Mouse (Mus musculus) limb, embryonic 14.5 days (tissue): ENCODE measurements at regions not wholly inside any gene's neighbourhood (a gene's known extent, or its start where the extent isn't known, plus 50 kb on each side); places are given as distances from the start of the nearest gene placed in this dataset.
A peak's percentile ranks its signal among the peaks of the same experiment; 100 is the strongest.

Source experiments
- ATAC-seq: fragments of 200-750 bp; cut with Nextera tagmentation; 2 replicates; pipeline ENCODE4 v1.8.0; 2017; ENCODE audit warnings: low read depth, moderate number of reproducible peaks, moderate TSS enrichment; ENCODE audit not compliant: low FRiP score
- DNase-seq: peaks from one replicate; pipeline ENCODE4 v3.0.0-alpha.2; 2015; ENCODE audit warnings: low spot score
- H3K27ac ChIP-seq: fragments of 300-500 bp; sonication (generic); replicated peaks from 2 replicates; pipeline ENCODE4 v1.5.1; 2014; ENCODE audit warnings: low read depth, mild to moderate bottlenecking, low read length, moderate library complexity, mixed read lengths
- H3K27me3 ChIP-seq: fragments of 300-500 bp; sonication (generic); 2 replicates; pipeline ENCODE4 v1.6.1; 2014; ENCODE audit warnings: low read length, mixed read lengths; ENCODE audit not compliant: control insufficient read depth, insufficient read depth
- H3K36me3 ChIP-seq: fragments of 300-500 bp; sonication (generic); 2 replicates; pipeline ENCODE4 v1.6.1; 2014; ENCODE audit warnings: mild to moderate bottlenecking, low read length, moderate library complexity, mixed read lengths; ENCODE audit not compliant: control insufficient read depth, insufficient read depth
- H3K4me1 ChIP-seq: fragments of 300-500 bp; sonication (generic); 2 replicates; pipeline ENCODE4 v1.6.1; 2014; ENCODE audit warnings: antibody characterized with exemption, low read length, mixed read lengths; ENCODE audit not compliant: control insufficient read depth, insufficient read depth
- H3K4me2 ChIP-seq: fragments of 300-500 bp; sonication (generic); replicated peaks from 2 replicates; pipeline ENCODE4 v1.6.1; 2014; ENCODE audit warnings: low read depth, mild to moderate bottlenecking, low read length, moderate library complexity; ENCODE audit not compliant: severe bottlenecking
- H3K4me3 ChIP-seq: fragments of 300-500 bp; sonication (generic); replicated peaks from 2 replicates; pipeline ENCODE4 v1.5.1; 2014; ENCODE audit warnings: low read length
- H3K9ac ChIP-seq: fragments of 300-500 bp; sonication (generic); 2 replicates; pipeline ENCODE4 v1.6.1; 2014; ENCODE audit warnings: mild to moderate bottlenecking, low read depth, low read length, moderate library complexity; ENCODE audit not compliant: severe bottlenecking
- H3K9me3 ChIP-seq: fragments of 300-500 bp; sonication (generic); 2 replicates; pipeline ENCODE4 v1.6.1; 2016; ENCODE audit warnings: low read length; ENCODE audit not compliant: control insufficient read depth
- POLR2A ChIP-seq: fragments of 200-500 bp; IDR thresholded peaks from 2 replicates; pipeline ENCODE4 v1.8.0; 2012; ENCODE audit warnings: inconsistent platforms, mild to moderate bottlenecking, moderate library complexity, borderline replicate concordance; ENCODE audit not compliant: insufficient read depth, insufficient read length; ENCODE audit errors: extremely low read depth
- WGBS: fragments of 180-500 bp; shearing (Covaris S2); extraction: QIAGEN DNeasy Blood & Tissue Kit; methylation state at CpG from one replicate; pipeline ENCODE4 v1.1.7; 2014; 5-methylcytosine and 5-hydroxymethylcytosine counted together

DNA sequence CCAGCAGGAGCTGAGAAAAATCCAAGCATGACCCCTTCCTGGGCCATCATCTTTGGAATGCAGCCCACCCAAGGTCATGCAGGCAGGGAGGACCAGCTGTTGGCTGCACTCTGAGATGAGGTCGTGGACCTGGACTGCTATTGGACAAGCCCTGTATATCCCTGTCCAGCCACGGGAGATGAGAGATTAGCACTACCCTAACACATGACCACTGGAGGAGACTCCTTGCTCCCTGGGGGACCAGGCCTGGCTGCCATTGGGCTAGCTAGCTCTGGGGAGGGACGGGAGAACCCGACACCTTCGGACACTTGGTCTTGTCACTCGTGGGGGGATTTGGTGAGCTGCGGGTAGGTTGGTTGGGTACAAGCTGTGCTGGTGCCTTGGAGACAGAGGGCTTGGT, 105.4 kb downstream of the Mn1 start:
- TF ChIP-seq POLR2A: no peak
- Histone ChIP-seq H3K9me3 (no peaks in the 10 kb centered on the region), H3K9ac (no peak overlapping the region), H3K27ac (no peak overlapping the region), H3K4me1 (no peaks in the 10 kb centered on the region), H3K36me3 (no peaks in the 10 kb centered on the region), H3K4me2 (no peak overlapping the region), H3K4me3 (no peak overlapping the region), H3K27me3 (no peaks in the 10 kb centered on the region)
- DNase-seq: peak; percentile 69
- peak; percentile 90 for ATAC-seq
- 43% methylated on average over 7 of the region's 7 CpGs for WGBS

DNA sequence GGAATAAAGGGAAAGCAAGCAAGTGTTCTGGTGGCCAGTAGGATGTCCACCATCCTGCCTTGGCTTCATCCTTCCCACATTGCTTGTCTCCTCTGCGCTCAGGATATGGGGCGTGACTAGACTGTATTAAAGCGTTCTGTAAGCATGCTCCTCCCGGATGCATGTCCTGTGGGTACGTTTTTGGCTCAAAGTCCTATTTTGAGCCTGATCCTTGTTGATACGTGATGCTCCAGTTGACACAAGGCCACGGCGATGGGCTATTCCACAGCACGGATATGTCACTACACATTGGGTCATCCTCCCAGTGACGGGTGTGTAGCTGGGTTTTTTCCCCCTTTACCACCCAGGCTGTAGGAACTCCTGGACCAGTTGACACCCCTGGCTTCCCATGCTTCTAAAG, 110.6 kb downstream of the Mn1 start:
- Histone ChIP-seq H3K36me3 (no peaks in the 10 kb centered on the region), H3K4me1 (peaks cover 22% of the 10 kb centered on the region), H3K9ac (no peak overlapping the region), H3K4me3 (no peak overlapping the region), H3K27ac (no peak overlapping the region), H3K27me3 (no peaks in the 10 kb centered on the region), H3K9me3 (no peaks in the 10 kb centered on the region), H3K4me2 (no peak overlapping the region)
- no peak for DNase-seq
- no peak for TF ChIP-seq POLR2A
- no peak for ATAC-seq
- 79% methylated on average over 10 of the region's 10 CpGs for WGBS

DNA sequence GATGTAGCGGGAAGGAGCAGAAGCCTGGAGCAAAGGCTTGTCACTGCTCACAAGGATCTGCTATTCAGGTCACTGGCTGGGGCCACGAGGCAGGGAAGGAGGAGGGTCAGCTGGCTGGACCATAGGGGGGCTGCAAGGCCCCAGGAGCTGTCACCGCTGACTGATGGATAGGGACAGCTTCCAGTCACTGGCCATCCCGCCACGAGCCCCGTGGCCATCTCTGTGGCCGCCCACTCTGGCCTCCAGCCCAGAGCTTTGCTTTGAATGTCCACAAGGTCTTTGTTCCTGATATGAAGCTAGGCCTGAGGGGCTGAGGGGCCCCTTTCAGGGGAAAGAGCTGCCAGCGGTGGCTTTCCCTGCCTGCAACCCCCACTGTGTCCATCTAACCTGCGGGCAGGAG, 111.9 kb downstream of the Mn1 start:
- H3K36me3 ChIP-seq: no peaks in the 10 kb centered on the region
- H3K27me3 ChIP-seq: no peaks in the 10 kb centered on the region
- H3K27ac ChIP-seq: no peak overlapping the region
- WGBS: 20% methylated on average over 8 of the region's 9 CpGs
- no peak for TF ChIP-seq POLR2A
- H3K4me2 ChIP-seq: no peak overlapping the region
- H3K9me3 ChIP-seq: no peaks in the 10 kb centered on the region
- H3K9ac ChIP-seq: no peak overlapping the region
- ATAC-seq (no peak), DNase-seq (peak; percentile 38)
- no peak overlapping the region for H3K4me3 ChIP-seq
- peaks cover 30% of the 10 kb centered on the region for H3K4me1 ChIP-seq

- H3K27me3 ChIP-seq: no peaks in the 10 kb centered on the region
- no peaks in the 10 kb centered on the region for H3K36me3 ChIP-seq
- peak overlapping the region; percentile 30 for H3K4me2 ChIP-seq
- DNase-seq: peak; percentile 45
- WGBS: 15% methylated on average over 25 of the region's 26 CpGs
- TF ChIP-seq POLR2A: no peak
- H3K4me1 ChIP-seq: peaks cover 34% of the 10 kb centered on the region
- no peak overlapping the region for H3K27ac ChIP-seq
- H3K9me3 ChIP-seq: no peaks in the 10 kb centered on the region
- 0 out of 2 replicates have a peak overlapping the region, but pooled peaks have one; percentile 26 for H3K9ac ChIP-seq
- no peak overlapping the region for H3K4me3 ChIP-seq
- peak; percentile 59 for ATAC-seq
Observed at GRCm38 (mm10) chr5:111530628-111531524, 113.7 kb downstream of the Mn1 start.

DNA sequence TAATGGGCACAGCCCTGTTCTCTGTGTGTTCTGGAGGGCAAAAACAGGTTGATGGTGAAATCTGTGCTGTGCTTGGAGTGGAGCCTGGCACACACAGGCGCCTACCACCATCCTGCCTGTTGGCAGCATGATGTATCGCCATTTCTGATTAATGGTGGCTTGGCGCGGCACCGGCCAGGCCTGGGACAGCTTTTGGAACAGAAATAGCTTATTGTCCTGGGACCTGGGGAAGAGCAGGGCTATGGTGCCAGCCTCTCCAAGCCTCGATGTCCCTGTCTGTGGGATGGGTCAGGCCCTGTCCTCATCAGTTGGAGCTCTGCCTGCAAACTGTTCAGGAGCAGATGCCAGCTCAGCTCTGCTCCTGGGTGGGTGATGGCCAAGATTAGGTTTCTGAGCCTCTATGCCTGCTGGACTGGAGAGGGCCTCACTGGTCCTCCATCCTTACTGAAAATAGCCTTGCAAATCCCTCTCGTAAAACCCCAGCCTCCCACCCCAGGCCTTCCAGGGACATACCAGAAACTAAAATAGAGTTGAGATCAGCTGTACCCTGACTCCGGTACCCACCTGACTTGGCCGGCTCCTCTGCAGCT, 115.4 kb downstream of the Mn1 start:
- WGBS: 61% methylated on average over 9 of the region's 9 CpGs
- peak; percentile 32; the same call in 1 of the 2 replicates for ATAC-seq
- Histone ChIP-seq H3K36me3 (no peaks in the 10 kb centered on the region), H3K9ac (no peak overlapping the region), H3K27ac (0 out of 2 replicates have a peak overlapping the region, but pooled peaks have one; percentile 16), H3K4me3 (no peak overlapping the region), H3K27me3 (no peaks in the 10 kb centered on the region), H3K4me2 (no peak overlapping the region), H3K4me1 (peaks cover 39% of the 10 kb centered on the region), H3K9me3 (no peaks in the 10 kb centered on the region)
- TF ChIP-seq POLR2A: no peak
- DNase-seq: no peak
